Mouse (Mus musculus) neural tube, embryonic 15.5 days (tissue): ENCODE results near the gene Uckl1. TPM values are rescaled to one million over a fixed set of nuclear protein-coding genes. Genes with fewer than 3 reads are reported as not detected.
A peak's percentile ranks its signal among the peaks of the same experiment; 100 is the strongest.

Experiments
- ATAC-seq: fragments of 200-750 bp; cut with Nextera tagmentation; 2 replicates; pipeline ENCODE4 v1.8.0; 2017; ENCODE audit warnings: mild to moderate bottlenecking, moderate TSS enrichment, moderate library complexity; ENCODE audit not compliant: low FRiP score
- H3K27ac ChIP-seq: fragments of 300-500 bp; sonication (generic); replicated peaks from 2 replicates; pipeline ENCODE4 v1.5.1; 2015; ENCODE audit warnings: mild to moderate bottlenecking, inconsistent platforms
- H3K27me3 ChIP-seq: fragments of 300-500 bp; sonication (generic); replicated peaks from 2 replicates; pipeline ENCODE4 v1.6.1; 2015; ENCODE audit warnings: inconsistent platforms
- H3K36me3 ChIP-seq: fragments of 300-500 bp; sonication (generic); 2 replicates; pipeline ENCODE4 v1.6.1; 2015; ENCODE audit warnings: inconsistent platforms
- H3K4me1 ChIP-seq: fragments of 300-500 bp; sonication (generic); 2 replicates; pipeline ENCODE4 v1.6.1; 2015; ENCODE audit warnings: inconsistent platforms
- H3K4me2 ChIP-seq: fragments of 300-500 bp; sonication (generic); 2 replicates; pipeline ENCODE4 v1.6.1; 2015; ENCODE audit warnings: inconsistent platforms, mild to moderate bottlenecking, moderate library complexity
- H3K4me3 ChIP-seq: fragments of 300-500 bp; sonication (generic); replicated peaks from 2 replicates; pipeline ENCODE4 v1.5.1; 2015; ENCODE audit warnings: mild to moderate bottlenecking, inconsistent platforms
- H3K9ac ChIP-seq: fragments of 300-500 bp; sonication (generic); replicated peaks from 2 replicates; pipeline ENCODE4 v1.6.1; 2015; ENCODE audit warnings: mild to moderate bottlenecking, inconsistent platforms
- H3K9me3 ChIP-seq: fragments of 300-500 bp; sonication (generic); replicated peaks from 2 replicates; pipeline ENCODE4 v1.6.1; 2016; ENCODE audit warnings: inconsistent platforms
- WGBS: fragments of 180-500 bp; shearing (Covaris S2); methylation state at CpG from one replicate; pipeline ENCODE4 v1.1.7; 2015; ENCODE audit warnings: mixed read lengths; 5-methylcytosine and 5-hydroxymethylcytosine counted together
- polyA plus RNA-seq: library from polyadenylated mRNA; unstranded; fragments of >200 nt; fragmentation: Nextera tagmentation; extraction: Ambion mirVana; gene quantifications from 2 replicates; pipeline ENCODE4 v1.2.1, GENCODE M21; 2015

Uckl1 gene
- polyA plus RNA-seq, 1 experiment from 2014 or later, result 66.7 TPM

GRCm38 (mm10) chr2:181578790-181579618 is 5.7 kb downstream of the Uckl1 start:
- Histone ChIP-seq H3K27ac (no peak overlapping the region), H3K36me3 (peaks cover 9% of the 10 kb centered on the region; the same call in 1 of the 2 replicates), H3K27me3 (no peaks in the 10 kb centered on the region), H3K4me3 (no peak overlapping the region), H3K9ac (peak overlapping the region; percentile 9; the same call in 1 of the 2 replicates), H3K4me1 (peaks cover 57% of the 10 kb centered on the region), H3K4me2 (no peak overlapping the region), H3K9me3 (no peaks in the 10 kb centered on the region)
- ATAC-seq, result no peak
- WGBS, result 82% methylated on average over 5 of the region's 5 CpGs

DNA sequence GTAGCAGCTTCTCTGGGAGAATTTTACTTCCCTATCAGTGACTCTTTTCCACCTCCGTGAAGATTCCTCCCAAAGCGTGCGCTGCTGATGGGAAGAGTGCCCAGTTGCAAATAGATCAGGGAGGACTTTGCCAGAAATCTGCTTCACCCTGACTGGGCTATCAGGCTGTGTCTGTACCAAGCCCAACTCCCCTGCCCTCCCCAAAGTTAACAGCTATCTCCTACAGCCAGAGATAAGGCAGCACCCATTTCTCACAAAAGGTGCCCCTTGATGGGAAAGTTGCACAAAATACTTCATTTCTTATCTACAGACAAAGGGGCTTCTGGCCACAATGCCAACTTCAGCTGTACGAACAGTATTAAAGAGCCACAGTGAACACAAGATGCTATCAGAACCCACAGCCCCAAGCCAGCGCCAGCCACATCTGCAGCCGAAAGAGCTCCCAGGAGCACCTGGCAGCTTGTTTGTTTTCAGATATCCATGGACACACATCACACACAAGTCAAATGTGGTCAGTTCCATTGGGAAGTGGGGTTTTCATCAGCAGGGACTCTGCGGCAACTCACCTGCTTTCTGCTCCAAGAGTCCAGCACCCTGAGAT is 6.6 kb downstream of the Uckl1 start:
- Histone ChIP-seq H3K4me3 (no peak overlapping the region), H3K9me3 (no peaks in the 10 kb centered on the region), H3K27me3 (no peaks in the 10 kb centered on the region), H3K36me3 (peaks cover 4% of the 10 kb centered on the region; the same call in 1 of the 2 replicates), H3K27ac (no peak overlapping the region), H3K4me2 (no peak overlapping the region), H3K4me1 (peaks cover 57% of the 10 kb centered on the region), H3K9ac (no peak overlapping the region)
- 83% methylated on average over 7 of the region's 7 CpGs for whole genome bisulfite sequencing
- ATAC-seq, result no peak

- Histone ChIP-seq H3K27me3 (no peaks in the 10 kb centered on the region), H3K27ac (no peak overlapping the region), H3K9me3 (no peaks in the 10 kb centered on the region), H3K36me3 (peaks cover 5% of the 10 kb centered on the region; the same call in 1 of the 2 replicates), H3K4me2 (no peak overlapping the region), H3K4me1 (peaks cover 52% of the 10 kb centered on the region), H3K9ac (no peak overlapping the region), H3K4me3 (no peak overlapping the region)
- 20% methylated on average over 2 of the region's 2 CpGs for WGBS
- ATAC-seq, result no peak
Measured at GRCm38 (mm10) chr2:181577126-181577525, 7.6 kb downstream of the Uckl1 start.

- H3K4me3 ChIP-seq, result no peak overlapping the region
- no peaks in the 10 kb centered on the region for H3K27me3 ChIP-seq
- no peak overlapping the region for H3K27ac ChIP-seq
- no peaks in the 10 kb centered on the region for H3K9me3 ChIP-seq
- peaks cover 47% of the 10 kb centered on the region for H3K4me1 ChIP-seq
- peaks cover 9% of the 10 kb centered on the region; the same call in 1 of the 2 replicates for H3K36me3 ChIP-seq
- no peak overlapping the region for H3K9ac ChIP-seq
- ATAC-seq, result no peak
- WGBS, result 78% methylated on average over 2 of the region's 2 CpGs
- no peak overlapping the region for H3K4me2 ChIP-seq
Measured at GRCm38 (mm10) chr2:181576613-181577012, 8.1 kb downstream of the Uckl1 start.

DNA sequence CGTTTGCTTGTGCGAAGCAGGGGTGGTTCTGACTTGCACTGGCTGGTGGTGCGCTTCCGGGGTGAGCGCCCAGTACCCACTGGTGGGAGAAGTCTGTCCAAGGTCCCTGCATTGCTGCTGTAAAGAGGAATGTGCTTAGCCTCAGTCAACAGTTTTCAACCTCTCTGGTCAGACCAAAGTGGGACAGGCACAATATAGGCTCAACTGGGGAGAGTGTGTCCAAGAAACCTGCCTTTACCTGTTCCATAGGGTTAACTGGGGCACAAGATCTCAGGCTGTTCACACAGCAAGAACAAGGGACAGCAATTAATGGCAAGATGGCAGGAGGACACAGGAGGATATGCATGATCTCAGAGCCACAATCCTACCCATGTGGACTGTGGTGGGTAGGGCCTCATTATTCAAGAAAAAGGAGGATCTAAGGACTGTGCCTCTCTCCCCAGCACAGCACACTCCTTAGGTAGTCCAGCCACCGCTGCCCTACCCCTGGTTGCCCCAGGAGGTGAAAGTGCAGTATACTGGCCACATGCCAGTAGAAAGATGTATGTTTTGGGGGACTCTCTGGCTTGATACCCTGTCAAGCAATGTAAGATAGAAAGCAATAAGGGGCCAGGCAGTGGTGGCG is 9.7 kb downstream of the Uckl1 start:
- no peak for ATAC-seq

GRCm38 (mm10) chr2:181573961-181574360 is 10.7 kb downstream of the Uckl1 start:
- H3K4me2 ChIP-seq, result no peak overlapping the region
- no peak overlapping the region for H3K27ac ChIP-seq
- H3K9ac ChIP-seq, result no peak overlapping the region
- H3K36me3 ChIP-seq, result peaks cover 9% of the 10 kb centered on the region; the same call in 1 of the 2 replicates
- no peak for ATAC-seq
- peaks cover 23% of the 10 kb centered on the region for H3K4me1 ChIP-seq
- H3K27me3 ChIP-seq, result no peaks in the 10 kb centered on the region
- H3K9me3 ChIP-seq, result no peaks in the 10 kb centered on the region
- H3K4me3 ChIP-seq, result no peak overlapping the region
- 90% methylated on average over 9 of the region's 9 CpGs for WGBS

More for the DNA sequence above, 9.7 kb downstream of the Uckl1 start:
- Histone ChIP-seq H3K36me3 (peaks cover 9% of the 10 kb centered on the region; the same call in 1 of the 2 replicates), H3K4me3 (no peak overlapping the region), H3K27me3 (no peaks in the 10 kb centered on the region), H3K4me2 (no peak overlapping the region), H3K4me1 (peaks cover 32% of the 10 kb centered on the region), H3K27ac (no peak overlapping the region), H3K9me3 (no peaks in the 10 kb centered on the region), H3K9ac (no peak overlapping the region)
- 92% methylated on average over 7 of the region's 7 CpGs for WGBS

- Histone ChIP-seq H3K4me3 (no peak overlapping the region), H3K27me3 (no peaks in the 10 kb centered on the region), H3K9me3 (no peaks in the 10 kb centered on the region), H3K36me3 (peaks cover 9% of the 10 kb centered on the region; the same call in 1 of the 2 replicates), H3K27ac (no peak overlapping the region), H3K9ac (no peak overlapping the region), H3K4me2 (no peak overlapping the region), H3K4me1 (peaks cover 16% of the 10 kb centered on the region)
- no peak for ATAC-seq
- 94% methylated on average over 15 of the region's 15 CpGs for WGBS
Measured at GRCm38 (mm10) chr2:181572921-181573920, 11.5 kb downstream of the Uckl1 start.

GRCm38 (mm10) chr2:181571941-181572670 is 12.6 kb downstream of the Uckl1 start:
- peaks cover 5% of the 10 kb centered on the region for H3K4me1 ChIP-seq
- H3K9ac ChIP-seq, result no peak overlapping the region
- H3K9me3 ChIP-seq, result no peaks in the 10 kb centered on the region
- 91% methylated on average over 11 of the region's 11 CpGs for WGBS
- H3K4me2 ChIP-seq, result no peak overlapping the region
- H3K4me3 ChIP-seq, result no peak overlapping the region
- no peak for ATAC-seq
- peaks cover 9% of the 10 kb centered on the region; the same call in 1 of the 2 replicates for H3K36me3 ChIP-seq
- H3K27me3 ChIP-seq, result no peaks in the 10 kb centered on the region
- H3K27ac ChIP-seq, result no peak overlapping the region

- H3K4me3 ChIP-seq, result no peak overlapping the region
- no peaks in the 10 kb centered on the region for H3K27me3 ChIP-seq
- ATAC-seq, result no peak
- H3K4me1 ChIP-seq, result no peaks in the 10 kb centered on the region
- H3K36me3 ChIP-seq, result peaks cover 9% of the 10 kb centered on the region; the same call in 1 of the 2 replicates
- 79% methylated on average over 6 of the region's 6 CpGs for WGBS
- no peak overlapping the region for H3K4me2 ChIP-seq
- H3K27ac ChIP-seq, result no peak overlapping the region
- no peak overlapping the region for H3K9ac ChIP-seq
- no peaks in the 10 kb centered on the region for H3K9me3 ChIP-seq
Measured at GRCm38 (mm10) chr2:181570921-181571595, 13.6 kb downstream of the Uckl1 start.

DNA sequence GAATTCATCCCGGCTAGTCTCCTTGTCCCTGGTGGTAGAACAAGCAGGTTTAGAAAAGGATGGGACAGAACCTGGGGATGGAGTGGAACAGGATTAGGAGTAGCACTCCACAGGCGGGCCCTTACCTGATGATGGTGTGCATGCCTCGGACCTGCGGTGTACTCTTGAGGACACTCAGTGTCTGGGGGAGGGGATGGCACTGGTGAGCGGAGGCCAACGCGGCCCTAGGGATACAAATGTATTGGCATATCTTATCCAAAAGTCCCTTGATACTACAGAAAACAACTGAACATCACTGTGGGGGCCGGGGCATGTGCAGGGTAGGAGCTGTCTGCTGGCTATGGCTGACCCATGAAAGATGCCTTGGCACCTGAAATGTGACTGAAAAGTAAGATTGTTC is 14.3 kb downstream of the Uckl1 start:
- H3K9ac ChIP-seq, result no peak overlapping the region
- no peak overlapping the region for H3K4me3 ChIP-seq
- WGBS, result 89% methylated on average over 8 of the region's 8 CpGs
- H3K27ac ChIP-seq, result no peak overlapping the region
- no peaks in the 10 kb centered on the region for H3K9me3 ChIP-seq
- H3K27me3 ChIP-seq, result no peaks in the 10 kb centered on the region
- peaks cover 9% of the 10 kb centered on the region; the same call in 1 of the 2 replicates for H3K36me3 ChIP-seq
- no peak overlapping the region for H3K4me2 ChIP-seq
- ATAC-seq, result no peak
- H3K4me1 ChIP-seq, result no peaks in the 10 kb centered on the region
